Mouse (Mus musculus): ENCODE data around the gene Olfr571.

Gene Olfr571

DNA sequence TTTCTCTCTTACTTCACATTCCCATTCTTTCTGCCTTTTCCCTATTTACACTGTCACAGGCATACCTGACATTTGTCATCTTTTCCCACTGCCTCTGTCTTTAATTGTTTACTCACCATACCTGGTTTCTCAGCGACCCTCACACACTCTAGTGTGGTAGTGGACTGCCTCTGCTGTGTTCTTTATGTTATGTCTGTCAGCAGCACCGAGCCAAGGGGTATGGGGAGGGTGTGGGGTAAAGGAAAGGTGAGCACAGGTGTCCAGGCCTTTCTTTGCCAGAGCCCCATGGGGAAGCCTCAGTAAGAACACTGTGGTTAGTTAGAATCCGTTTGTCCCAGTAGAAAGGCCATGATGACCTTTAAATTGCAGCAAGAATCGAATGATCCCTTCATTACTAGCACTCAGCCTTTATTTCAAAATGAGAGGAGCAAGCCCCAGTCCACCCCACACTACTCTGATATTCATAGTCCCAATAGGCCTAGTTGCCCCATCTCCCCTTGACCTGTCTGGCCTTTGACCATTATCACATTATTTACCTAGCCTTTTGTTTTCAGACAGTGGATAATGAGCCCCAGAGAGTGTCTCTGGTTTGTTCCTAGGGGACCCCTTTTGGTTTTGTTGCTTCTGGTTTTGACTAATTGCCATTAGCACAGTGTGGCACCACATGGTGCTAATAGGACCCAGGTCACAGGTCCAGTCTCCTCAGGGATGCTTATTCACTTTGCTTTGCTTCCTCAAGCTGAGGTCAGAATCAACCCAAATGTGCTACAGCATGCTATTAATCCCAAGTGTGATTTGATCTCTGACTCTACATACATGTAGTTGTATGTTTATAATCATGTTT, at the start of gene Olfr571:
TSS of gene Olfr571 (minus strand) at position 505 of the 844 bp plus-strand sequence.
- DNase-seq, result no peak

DNA sequence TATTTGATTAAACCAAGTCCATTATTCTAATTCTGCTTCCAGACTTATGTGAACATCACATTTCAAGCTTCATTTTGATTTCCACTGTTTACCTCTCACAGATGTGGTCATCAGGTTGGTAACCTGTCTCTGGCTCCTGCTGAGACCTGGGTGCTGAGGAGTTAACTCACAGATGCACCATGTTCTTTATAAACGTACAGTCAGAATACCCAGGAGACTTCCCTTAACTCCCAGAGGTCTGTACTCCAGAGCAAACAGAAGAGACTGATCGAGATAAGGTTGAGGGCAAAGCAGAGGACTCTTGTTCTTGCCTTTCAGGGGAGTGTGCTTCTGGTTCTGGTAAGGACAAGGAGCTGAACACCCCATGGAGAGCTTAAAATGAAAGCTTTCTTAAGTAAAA, 45.0 kb upstream of the Olfr571 start, which contains the start of gene Olfr576:
TSS of gene Olfr576 (plus strand) at position 301 of the 400 bp plus-strand sequence.
- DNase-seq, result no peak

DNA sequence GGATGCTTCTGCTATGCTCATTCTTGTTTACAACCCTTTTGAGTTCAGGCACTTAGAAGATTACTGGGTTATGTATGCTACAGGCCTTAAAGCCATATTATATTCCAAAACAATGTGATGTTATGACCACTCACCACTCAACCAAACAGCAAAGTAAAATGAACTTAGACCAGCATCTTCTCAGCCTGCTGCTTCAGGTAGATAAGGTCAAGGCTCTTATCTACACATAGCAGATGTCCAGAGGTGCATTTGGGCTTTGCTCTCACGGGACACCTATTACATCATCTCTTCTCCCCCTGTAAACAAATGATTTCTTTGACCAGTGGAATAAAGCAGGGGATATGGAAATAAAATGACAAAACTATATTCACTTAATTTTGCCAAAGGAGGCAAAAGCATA, 41.3 kb upstream of the Olfr571 start, which contains the start of gene Olfr575:
TSS of gene Olfr575 (minus strand) at position 183 of the 400 bp plus-strand sequence.
- no peak for DNase-seq

DNA sequence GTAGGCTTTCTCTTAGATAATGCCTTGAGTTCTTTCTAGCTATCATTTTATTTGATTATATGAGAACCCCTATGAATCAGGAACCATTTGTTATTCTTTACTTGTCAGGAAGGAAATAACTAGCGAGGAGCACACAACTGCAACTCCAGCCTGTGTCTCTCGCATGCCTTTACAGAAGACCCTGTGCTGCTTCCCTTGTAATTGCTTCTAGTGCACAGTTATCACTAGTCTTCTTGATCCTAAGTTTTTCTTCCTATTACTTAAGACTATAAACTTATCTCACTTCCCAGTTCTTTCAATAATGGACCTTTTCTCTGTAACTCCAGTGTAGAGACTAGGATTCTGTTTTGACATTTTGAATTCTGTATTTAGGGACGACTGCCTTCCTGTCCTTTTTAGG, 40.8 kb upstream of the Olfr571 start:
- no peak for DNase-seq

DNA sequence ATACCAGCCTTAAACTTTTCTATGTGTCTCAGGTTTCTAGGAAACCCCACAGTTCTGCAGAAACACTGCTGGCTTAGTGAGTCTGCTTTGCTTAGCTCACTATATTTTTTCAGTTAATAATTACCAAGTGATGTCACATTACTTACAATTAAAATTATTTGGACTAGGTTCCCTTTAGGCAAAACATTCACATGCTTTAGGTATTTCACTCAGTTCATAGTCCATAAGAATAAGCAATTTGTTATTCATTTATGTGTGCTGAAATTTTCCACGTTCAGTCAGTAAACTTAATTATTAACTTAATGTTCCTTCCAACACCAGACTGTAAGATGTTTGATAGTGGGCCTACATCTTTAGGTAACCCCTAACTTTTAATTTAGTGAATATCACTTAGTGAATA, 33.4 kb upstream of the Olfr571 start:
- no peak for DNase-seq

DNA sequence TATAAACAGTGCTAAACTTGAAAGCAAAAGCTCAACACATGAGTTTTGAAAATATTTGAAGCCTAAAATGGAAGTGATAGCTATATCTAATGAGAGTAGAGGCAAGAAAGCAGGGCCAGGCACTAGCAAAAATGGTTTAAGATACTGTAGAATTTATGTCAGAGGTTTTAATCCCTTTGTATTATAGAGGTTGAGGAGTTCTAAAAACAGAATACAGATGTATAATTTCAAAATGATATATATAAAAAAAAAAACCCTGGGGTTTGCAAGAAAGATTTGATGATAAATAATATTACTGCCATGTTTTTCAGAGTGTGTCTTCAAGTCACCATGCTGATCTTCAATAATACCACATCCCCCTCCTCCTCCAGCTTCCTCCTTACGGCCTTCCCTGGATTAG, 30.8 kb upstream of the Olfr571 start, which contains the start of gene Olfr574:
TSS of gene Olfr574 (plus strand) at position 301 of the 400 bp plus-strand sequence.
- DNase-seq, result no peak

DNA sequence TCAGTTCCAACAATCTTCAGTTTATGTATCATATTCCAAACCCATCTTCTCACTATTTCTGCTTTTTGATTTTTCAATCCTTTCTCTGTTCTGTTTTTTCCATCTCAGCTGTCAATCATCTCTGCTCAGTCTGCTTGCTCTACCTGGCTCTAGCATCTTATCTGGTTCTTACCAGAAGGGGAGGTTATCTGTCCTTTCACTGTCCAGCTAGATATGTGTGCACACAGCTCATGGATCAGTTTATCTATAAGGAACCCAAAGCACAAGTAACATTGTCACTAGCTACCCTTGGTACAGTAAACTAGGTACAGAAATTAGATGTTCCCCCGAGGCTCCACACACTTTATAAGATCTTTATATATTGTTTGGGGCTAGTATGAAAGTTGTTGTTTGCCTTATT, 26.1 kb upstream of the Olfr571 start:
- DNase-seq, result no peak

DNA sequence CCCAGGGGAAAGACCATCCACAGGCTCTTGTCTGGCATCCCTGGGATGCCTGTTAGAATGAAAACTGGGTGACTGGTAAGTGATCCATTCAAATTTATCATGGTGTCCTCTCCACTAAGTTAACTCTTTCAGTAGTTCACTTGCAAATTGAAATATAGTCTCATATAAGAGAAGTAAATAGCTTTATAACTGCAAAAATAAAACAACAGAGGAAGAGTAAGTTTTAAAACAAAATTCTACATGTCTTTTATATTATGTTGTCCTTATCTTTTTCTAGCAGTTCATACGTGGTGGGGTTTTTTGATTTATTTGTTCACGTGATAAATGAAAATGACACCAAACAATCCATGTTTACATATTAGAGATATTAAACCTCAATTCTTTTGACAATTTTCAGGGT, 25.1 kb upstream of the Olfr571 start, which contains the start of gene Olfr573-ps1:
TSS of gene Olfr573-ps1 (minus strand) at position 101 of the 400 bp plus-strand sequence.
- DNase-seq, result no peak

DNA sequence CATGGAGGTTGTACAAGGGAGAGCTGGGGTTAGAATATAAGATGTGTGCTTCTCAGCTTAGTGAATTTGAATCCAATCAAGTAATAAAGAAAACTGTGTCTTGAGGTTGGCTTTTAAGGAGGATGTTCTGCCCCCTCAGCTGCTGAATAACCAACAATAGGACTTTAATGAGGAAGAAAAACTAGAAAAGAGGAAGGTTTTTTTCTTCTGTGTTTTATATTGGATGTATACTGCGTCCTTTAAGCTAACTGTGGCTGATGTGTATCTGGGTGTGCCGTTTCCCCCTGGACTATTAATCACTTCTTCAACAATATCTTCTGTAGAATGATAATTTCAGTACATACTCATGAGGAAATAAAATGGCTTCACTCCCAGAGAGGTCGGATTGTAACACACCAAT, 9.8 kb upstream of the Olfr571 start:
- no peak for DNase-seq

DNA sequence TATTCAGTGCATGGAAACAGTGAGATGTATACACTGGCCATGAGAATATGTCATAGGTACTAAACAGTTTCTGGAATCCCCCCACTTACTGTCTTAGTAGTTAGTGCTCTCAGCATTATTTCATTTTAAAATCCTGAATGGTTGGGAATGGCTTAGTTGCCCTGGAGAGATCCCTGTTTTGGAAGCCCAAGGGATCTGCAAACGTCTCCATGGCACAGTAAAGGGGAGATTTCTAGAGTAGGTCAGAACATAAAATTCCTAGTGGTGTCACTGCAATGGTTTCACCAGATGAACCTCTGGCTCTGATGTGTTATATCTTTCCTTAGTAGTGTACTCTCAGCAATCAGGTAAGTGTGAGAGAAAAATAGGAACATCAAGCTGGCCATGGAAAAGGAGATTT, 6.8 kb upstream of the Olfr571 start, which contains the start of gene Olfr572:
TSS of gene Olfr572 (plus strand) at position 301 of the 400 bp plus-strand sequence.
- no peak for DNase-seq

DNA sequence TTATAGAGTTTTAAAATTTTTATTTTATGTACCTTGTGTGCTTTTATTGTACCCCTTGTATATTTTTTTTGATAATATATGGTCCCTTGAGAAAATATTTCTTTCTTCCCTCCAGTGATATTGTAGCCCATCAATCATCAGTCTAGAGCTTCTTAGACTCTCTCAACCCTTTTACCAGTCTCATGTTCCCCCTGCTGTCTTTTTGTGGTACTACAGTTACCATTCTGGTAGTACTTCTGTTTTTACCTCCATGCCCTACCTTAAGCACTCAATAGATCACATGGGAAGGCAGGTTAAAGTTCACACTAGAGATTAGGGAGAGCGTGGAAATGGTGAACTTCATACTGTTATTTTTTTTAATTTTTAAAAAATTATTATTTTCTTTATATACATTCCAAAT, 2.3 kb upstream of the Olfr571 start:
- DNase-seq, result peak; percentile 16

DNA sequence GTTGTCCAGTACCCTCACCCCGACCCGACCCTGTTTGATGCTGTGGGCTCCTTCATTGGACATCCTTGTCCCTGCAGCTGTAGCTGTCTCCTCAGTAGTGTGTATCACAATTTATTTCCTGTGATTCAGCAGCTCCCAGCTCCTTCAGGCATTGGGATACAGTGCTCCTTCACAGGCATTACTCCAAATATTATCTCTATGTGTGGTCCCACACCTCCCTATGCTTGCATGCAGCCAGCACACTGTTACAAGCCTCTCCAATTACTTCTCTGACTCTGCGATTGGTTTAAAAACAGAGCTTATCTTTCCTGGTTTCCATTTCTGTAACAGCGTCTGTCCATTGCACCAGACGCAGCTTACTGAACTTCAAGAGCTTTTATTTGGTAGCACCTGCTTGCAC, 931 bp downstream of the Olfr571 start:
- no peak for DNase-seq

DNA sequence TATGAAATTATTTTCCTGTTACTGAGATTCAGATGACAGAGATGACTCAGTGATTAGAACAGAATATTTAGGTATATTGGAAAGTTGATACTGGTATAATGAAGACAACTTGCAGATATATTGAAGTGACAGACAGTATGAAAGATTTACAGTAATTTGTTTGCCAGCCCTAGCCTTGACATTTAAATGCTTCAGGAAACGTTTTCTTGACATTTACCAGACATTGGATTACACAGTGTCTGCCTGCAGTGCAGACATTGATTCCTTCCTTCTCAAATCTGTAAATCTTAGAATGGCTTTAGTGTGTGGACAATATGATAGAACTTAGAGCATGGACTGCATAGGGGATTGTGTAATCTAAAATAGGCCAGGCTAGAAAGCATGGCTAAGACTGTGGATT, 2.1 kb downstream of the Olfr571 start:
- DNase-seq, result no peak

DNA sequence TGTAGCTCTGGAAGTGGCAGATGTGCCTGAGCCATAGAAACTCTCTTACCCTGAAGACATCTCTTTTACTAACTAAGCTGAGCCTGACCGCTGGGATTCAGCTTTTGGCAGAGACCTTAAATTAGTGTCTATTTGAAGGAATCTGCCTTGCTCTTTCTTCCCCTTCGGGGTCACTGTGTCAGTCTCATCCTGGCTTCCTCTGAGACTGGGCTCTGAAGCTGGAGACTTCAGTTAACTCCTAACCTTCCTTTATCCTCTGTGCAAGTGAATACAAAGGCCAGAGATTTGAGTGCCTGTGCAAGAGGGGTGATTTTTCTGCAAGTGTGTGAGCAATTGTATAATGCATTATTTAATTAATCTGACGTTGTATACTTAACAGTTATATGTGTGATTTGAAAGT, 26.6 kb downstream of the Olfr571 start, which contains the start of gene Olfr569:
TSS of gene Olfr569 (minus strand) at position 101 of the 400 bp plus-strand sequence.
- no peak for DNase-seq

DNA sequence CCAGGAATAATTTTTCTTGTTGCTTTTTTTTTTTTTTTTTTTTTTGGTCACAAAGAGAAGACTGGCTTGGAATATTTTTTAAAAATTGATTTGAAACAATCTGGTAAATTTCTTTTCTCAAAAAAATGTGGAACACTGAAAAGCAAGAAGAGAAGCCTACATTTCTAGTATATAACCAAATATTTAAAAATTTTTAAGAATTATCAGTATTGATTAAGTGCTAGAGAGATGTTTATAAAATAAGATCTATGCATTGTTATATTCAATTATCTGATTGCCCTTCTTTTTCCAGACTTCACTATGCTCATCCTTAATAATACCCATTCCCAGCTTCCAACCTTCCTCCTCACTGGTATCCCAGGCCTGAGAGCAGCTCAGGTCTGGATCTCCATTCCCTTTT, 40.5 kb downstream of the Olfr571 start, which contains the start of gene Olfr568:
TSS of gene Olfr568 (plus strand) at position 301 of the 400 bp plus-strand sequence.
- no peak for DNase-seq

DNA sequence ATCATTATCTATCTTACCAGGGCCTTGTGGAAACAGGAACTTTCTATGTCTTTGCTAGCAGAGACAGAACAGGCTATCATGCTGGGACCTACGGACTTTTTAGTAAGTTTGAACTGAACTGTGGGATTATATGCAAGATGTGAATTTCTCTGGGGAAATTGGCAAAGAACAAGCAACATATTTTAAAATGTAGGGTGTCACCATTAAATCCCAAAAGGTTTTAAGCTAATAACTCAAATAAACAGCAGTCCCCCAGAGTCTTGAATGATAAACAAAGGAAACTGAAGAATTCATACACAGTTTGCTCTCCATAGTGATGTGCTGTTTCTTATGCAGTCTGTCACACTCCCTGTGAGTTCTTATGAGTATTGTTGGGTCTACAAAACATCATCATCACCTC, 58.7 kb downstream of the Olfr571 start, which contains the start of gene Olfr566:
TSS of gene Olfr566 (minus strand) at position 101 of the 400 bp plus-strand sequence.
- no peak for DNase-seq

DNA sequence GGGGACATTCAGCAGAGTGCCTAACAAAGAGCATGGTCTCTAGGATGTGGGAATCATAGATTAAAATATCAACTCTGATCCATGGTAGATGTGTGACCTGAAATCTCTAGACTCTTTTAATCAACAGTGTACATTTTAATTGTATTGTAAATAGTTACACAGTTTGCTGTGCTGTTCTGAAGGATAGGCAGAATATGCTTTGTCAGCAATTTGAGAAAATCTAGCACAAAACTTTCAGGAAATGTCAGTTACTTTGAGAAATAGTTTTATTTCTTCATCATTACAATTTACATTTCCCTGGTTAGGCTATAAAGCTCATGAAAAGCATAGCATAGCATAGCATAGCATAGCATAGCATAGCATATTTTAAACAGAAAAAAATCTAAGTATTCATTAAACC, 61.5 kb downstream of the Olfr571 start:
- no peak for DNase-seq
